Mouse (Mus musculus): ENCODE measurements around the gene Sphk1. TPM values are rescaled to one million over a fixed set of nuclear protein-coding genes. Genes with fewer than 3 reads are reported as not detected.

Sphk1 gene
- polyA plus RNA-seq, 1 experiment from 2014 or later: 4.6 TPM

GRCm38 (mm10) chr11:116554171-116554878, 23.6 kb downstream of the Sphk1 start:
- no peaks in the 10 kb centered on the region for H3K27me3 ChIP-seq
- ATAC-seq (no peak), DNase-seq (ENCODE audit: low read depth, low spot score) (no peak)
- ChIA-PET POLR2A (interaction anchor here (0.7 kb wide), 1 partner anchor 36 kb away, joined by 4 read pairs; no protein-coding TSS in a partner anchor), CTCF (interaction anchor here (0.7 to 3.1 kb wide), 15 partner anchors 11 to 79 kb away, joined by 3 to 13 read pairs (median 4); partner anchors contain the start of genes Aanat and Rhbdf2)
- no peak for TF ChIP-seq CTCF (IDR thresholded peaks at IDR 0.05)
- in situ Hi-C loops (cut with MboI; ENCODE audit: low pct_unique_long_range_greater_than_20kb): no loop called here

- H3K27me3 ChIP-seq: no peaks in the 10 kb centered on the region
- CTCF ChIA-PET: interaction anchor here (1.0 to 1.5 kb wide), 3 partner anchors 11 to 72 kb away, joined by 3 to 4 read pairs (median 3); partner anchors contain the start of gene Rhbdf2
- DNase-seq (ENCODE audit: low read depth, low spot score) (no peak), ATAC-seq (no peak)
- no peak for TF ChIP-seq CTCF (IDR thresholded peaks at IDR 0.05)
- in situ Hi-C loops (cut with MboI; ENCODE audit: low pct_unique_long_range_greater_than_20kb): no loop called here
- POLR2A ChIA-PET: no interaction called here
Measured at GRCm38 (mm10) chr11:116555572-116555971, 24.8 kb downstream of the Sphk1 start.

- in situ Hi-C loops (cut with MboI; ENCODE audit: low pct_unique_long_range_greater_than_20kb): no loop called here
- no peaks in the 10 kb centered on the region for H3K27me3 ChIP-seq
- CTCF ChIA-PET: interaction anchor here (1.0 to 1.4 kb wide), 4 partner anchors 11 to 72 kb away, joined by 3 to 4 read pairs (median 3); no protein-coding TSS in a partner anchor
- no peak for TF ChIP-seq CTCF (IDR thresholded peaks at IDR 0.05)
- ATAC-seq: no peak
- POLR2A ChIA-PET: no interaction called here
- no peak for DNase-seq (ENCODE audit: low read depth, low spot score)
Measured at GRCm38 (mm10) chr11:116556308-116556707, 25.6 kb downstream of the Sphk1 start.

- no peaks in the 10 kb centered on the region for H3K27me3 ChIP-seq
- TF ChIP-seq CTCF (IDR thresholded peaks at IDR 0.05): no peak
- in situ Hi-C loops (cut with MboI; ENCODE audit: low pct_unique_long_range_greater_than_20kb): no loop called here
- ATAC-seq (no peak), DNase-seq (ENCODE audit: low read depth, low spot score) (no peak)
- ChIA-PET POLR2A (no interaction called here), CTCF (interaction anchor here (1.1 to 1.8 kb wide), 2 partner anchors 21 to 27 kb away, joined by 3 to 4 read pairs; partner anchors contain the start of gene Aanat)
Measured at GRCm38 (mm10) chr11:116565283-116566041, 34.7 kb downstream of the Sphk1 start.

GRCm38 (mm10) chr11:116567531-116567930, 36.8 kb downstream of the Sphk1 start:
- ATAC-seq (no peak), DNase-seq (ENCODE audit: low read depth, low spot score) (no peak)
- CTCF ChIA-PET: interaction anchor here (1.0 to 2.4 kb wide), 3 partner anchors 11 to 25 kb away, joined by 3 to 8 read pairs (median 4); no protein-coding TSS in a partner anchor
- POLR2A ChIA-PET: interaction anchor here (1.0 kb wide), 1 partner anchor 19 kb away, joined by 3 read pairs; the partner anchor contains the start of gene Aanat
- TF ChIP-seq CTCF (IDR thresholded peaks at IDR 0.05): no peak
- no peaks in the 10 kb centered on the region for H3K27me3 ChIP-seq
- in situ Hi-C loops (cut with MboI; ENCODE audit: low pct_unique_long_range_greater_than_20kb): no loop called here

- ChIA-PET POLR2A (no interaction called here), CTCF (interaction anchor here (1.0 to 1.5 kb wide), 6 partner anchors 15 to 58 kb away, joined by 3 to 4 read pairs (median 3); partner anchors contain the start of gene Aanat)
- no peaks in the 10 kb centered on the region for H3K27me3 ChIP-seq
- DNase-seq (ENCODE audit: low read depth, low spot score) (no peak), ATAC-seq (no peak)
- no peak for TF ChIP-seq CTCF (IDR thresholded peaks at IDR 0.05)
- in situ Hi-C loops (cut with MboI; ENCODE audit: low pct_unique_long_range_greater_than_20kb): no loop called here
Measured at GRCm38 (mm10) chr11:116570821-116571220, 40.1 kb downstream of the Sphk1 start.

- no peak for DNase-seq (ENCODE audit: low read depth, low spot score)
- ChIA-PET CTCF (interaction anchor here (1.4 to 1.5 kb wide), 2 partner anchors 14 to 18 kb away, joined by 3 to 4 read pairs; partner anchors contain the start of gene Aanat), POLR2A (no interaction called here)
- H3K27me3 ChIP-seq: no peaks in the 10 kb centered on the region
- in situ Hi-C loops (cut with MboI; ENCODE audit: low pct_unique_long_range_greater_than_20kb): no loop called here
- no peak for TF ChIP-seq CTCF (IDR thresholded peaks at IDR 0.05)
- no peak for ATAC-seq
Measured at GRCm38 (mm10) chr11:116571767-116572679, 41.3 kb downstream of the Sphk1 start.

GRCm38 (mm10) chr11:116572756-116573543, 42.2 kb downstream of the Sphk1 start:
- POLR2A ChIA-PET: no interaction called here

GRCm38 (mm10) chr11:116574486-116574885, 43.8 kb downstream of the Sphk1 start:
- no peak for ATAC-seq
- CTCF ChIA-PET: interaction anchor here (2.4 kb wide), 1 partner anchor 12 kb away, joined by 10 read pairs; the partner anchor contains the start of gene Aanat
- POLR2A ChIA-PET: no interaction called here
- DNase-seq (ENCODE audit: low read depth, low spot score): no peak
- H3K27me3 ChIP-seq: no peaks in the 10 kb centered on the region
- in situ Hi-C loops (cut with MboI; ENCODE audit: low pct_unique_long_range_greater_than_20kb): no loop called here
- TF ChIP-seq CTCF (IDR thresholded peaks at IDR 0.05): no peak

More at GRCm38 (mm10) chr11:116572756-116573543, 42.2 kb downstream of the Sphk1 start:
- in situ Hi-C loops (cut with MboI; ENCODE audit: low pct_unique_long_range_greater_than_20kb): no loop called here
- no peaks in the 10 kb centered on the region for H3K27me3 ChIP-seq
- no peak for DNase-seq (ENCODE audit: low read depth, low spot score)
- no peak for TF ChIP-seq CTCF (IDR thresholded peaks at IDR 0.05)
- CTCF ChIA-PET: no interaction called here
- ATAC-seq: no peak
